Mouse (Mus musculus) MEL (cell line): ENCODE results near the gene Vsir. TPM values are rescaled to one million over a fixed set of nuclear protein-coding genes. Genes with fewer than 3 reads are reported as not detected.

Source experiments
- DNase-seq: peaks from one replicate; pipeline ENCODE4 v3.0.0; 2011; ENCODE audit warnings: low read depth, low spot score
- H3K27ac ChIP-seq: 2 replicates; pipeline ENCODE4 v1.5.1; 2012; ENCODE audit warnings: low read depth, mild to moderate bottlenecking, control low read depth, low read length, moderate library complexity; ENCODE audit not compliant: control insufficient read depth
- H3K27me3 ChIP-seq, 2 experiments: fragments of 150-350 bp in 1 of 2; sonication (generic) in 1 of 2; 2 replicates each; pipeline ENCODE4 v1.6.1; 2012; ENCODE audit warnings: low read length in 2 of 2, mild to moderate bottlenecking in 2 of 2, improper control_type of control experiment in 1 of 2, moderate library complexity in 1 of 2; ENCODE audit not compliant: insufficient read depth in 2 of 2, control insufficient read depth in 1 of 2
- H3K36me3 ChIP-seq, 2 experiments: 2 replicates each; pipeline ENCODE4 v1.6.1; 2012 to 2014; ENCODE audit warnings: low read length in 2 of 2, improper control_type of control experiment in 1 of 2, inconsistent platforms in 1 of 2, mild to moderate bottlenecking in 1 of 2; ENCODE audit not compliant: insufficient read depth in 2 of 2, control insufficient read depth in 1 of 2
- H3K4me1 ChIP-seq, 2 experiments: fragments of 150-350 bp in 1 of 2; sonication (generic) in 1 of 2; 2 replicates each; pipeline ENCODE4 v1.6.1; 2012; ENCODE audit warnings: low read length in 2 of 2, improper control_type of control experiment in 1 of 2, mild to moderate bottlenecking in 1 of 2; ENCODE audit not compliant: insufficient read depth in 2 of 2, control insufficient read depth in 1 of 2
- H3K4me3 ChIP-seq, 2 experiments: fragments of 150-350 bp in 1 of 2; sonication (generic) in 1 of 2; 2 replicates each; pipeline ENCODE4 v1.5.1; 2012; ENCODE audit warnings: low read depth in 2 of 2, low read length in 2 of 2, mild to moderate bottlenecking in 2 of 2, moderate library complexity in 2 of 2, control low read depth in 1 of 2, improper control_type of control experiment in 1 of 2; ENCODE audit not compliant: control insufficient read depth in 1 of 2, insufficient read depth in 1 of 2
- H3K79me2 ChIP-seq: 2 replicates; pipeline ENCODE4 v1.6.1; 2012; ENCODE audit warnings: mild to moderate bottlenecking, low read length, moderate library complexity; ENCODE audit not compliant: control insufficient read depth, poor library complexity, insufficient read depth
- H3K9ac ChIP-seq: 2 replicates; pipeline ENCODE4 v1.6.1; 2012; ENCODE audit warnings: low read depth, mild to moderate bottlenecking, control low read depth, low read length, moderate library complexity; ENCODE audit not compliant: control insufficient read depth, poor library complexity, severe bottlenecking
- H3K9me3 ChIP-seq: fragments of 150-350 bp; sonication (generic); replicated peaks from 2 replicates; pipeline ENCODE4 v1.6.1; 2012; ENCODE audit warnings: mild to moderate bottlenecking, low read length, improper control_type of control experiment, moderate library complexity; ENCODE audit not compliant: insufficient read depth
- BHLHE40 ChIP-seq: IDR thresholded peaks from 2 replicates; pipeline ENCODE4 v1.6.1; 2012; ENCODE audit warnings: low read depth, mild to moderate bottlenecking, inconsistent platforms, low read length, improper control_type of control experiment, borderline replicate concordance
- CHD2 ChIP-seq: IDR thresholded peaks from 2 replicates; pipeline ENCODE4 v1.6.1; 2011; ENCODE audit warnings: low read length, improper control_type of control experiment
- CTCF ChIP-seq, 3 experiments: IDR thresholded peaks in 2 of 3; conservative IDR thresholded peaks in 1 of 3; 2 replicates each; pipeline ENCODE4 v1.5.1; 2011 to 2012; ENCODE audit warnings: low read length in 3 of 3, low read depth in 2 of 3, mild to moderate bottlenecking in 2 of 3, improper control_type of control experiment in 1 of 3, inconsistent platforms in 1 of 3, mixed read lengths in 1 of 3, moderate library complexity in 1 of 3; ENCODE audit not compliant: control insufficient read depth in 1 of 3, insufficient read depth in 1 of 3, poor library complexity in 1 of 3, severe bottlenecking in 1 of 3
- EP300 ChIP-seq, 2 experiments: IDR thresholded peaks; 2 replicates each; pipeline ENCODE4 v1.6.1; 2011; ENCODE audit warnings: improper control_type of control experiment in 2 of 2, low read length in 2 of 2, low read depth in 1 of 2, mild to moderate bottlenecking in 1 of 2
- ETS1 ChIP-seq: IDR thresholded peaks from 2 replicates; pipeline ENCODE4 v1.6.1; 2012; ENCODE audit warnings: low read depth, mild to moderate bottlenecking, inconsistent platforms, low read length, improper control_type of control experiment, moderate library complexity
- GABPA ChIP-seq: IDR thresholded peaks from 2 replicates; pipeline ENCODE4 v1.6.1; 2012; ENCODE audit warnings: low read depth, mild to moderate bottlenecking, inconsistent platforms, low read length, improper control_type of control experiment, moderate library complexity
- GATA1 ChIP-seq: IDR thresholded peaks from 2 replicates; pipeline ENCODE4 v1.6.1; 2011; ENCODE audit warnings: low read depth, low read length, improper control_type of control experiment
- HCFC1 ChIP-seq: IDR thresholded peaks from 2 replicates; pipeline ENCODE4 v1.6.1; 2012; ENCODE audit warnings: low read depth, mild to moderate bottlenecking, inconsistent platforms, low read length, improper control_type of control experiment, moderate library complexity
- JUND ChIP-seq: IDR thresholded peaks from 2 replicates; pipeline ENCODE4 v1.6.1; 2011; ENCODE audit warnings: low read depth, mild to moderate bottlenecking, improper control_type of control experiment, low read length
- KAT2A ChIP-seq: conservative IDR thresholded peaks from 2 replicates; pipeline ENCODE4 v1.6.1; 2012; ENCODE audit warnings: low read depth, low read length, improper control_type of control experiment, inconsistent platforms
- MAFK ChIP-seq: IDR thresholded peaks from 2 replicates; pipeline ENCODE4 v1.6.1; 2011; ENCODE audit warnings: low read depth, mild to moderate bottlenecking, low read length, improper control_type of control experiment, borderline replicate concordance
- MAZ ChIP-seq: IDR thresholded peaks from 2 replicates; pipeline ENCODE4 v1.6.1; 2012; ENCODE audit warnings: low read depth, mild to moderate bottlenecking, inconsistent platforms, low read length, improper control_type of control experiment
- MYB ChIP-seq: IDR thresholded peaks from 2 replicates; pipeline ENCODE4 v1.6.1; 2011; ENCODE audit warnings: mild to moderate bottlenecking, low read depth, low read length, improper control_type of control experiment
- NELFE ChIP-seq: IDR thresholded peaks from 2 replicates; pipeline ENCODE4 v1.6.1; 2011; ENCODE audit warnings: low read depth, low read length, improper control_type of control experiment
- POLR2A ChIP-seq, 2 experiments: IDR thresholded peaks; 2 replicates each; pipeline ENCODE4 v1.6.1; 2011 to 2012; ENCODE audit warnings: low read length in 2 of 2, mild to moderate bottlenecking in 2 of 2, control low read depth in 1 of 2, improper control_type of control experiment in 1 of 2, low read depth in 1 of 2, moderate library complexity in 1 of 2; ENCODE audit not compliant: control insufficient read depth in 1 of 2, insufficient read depth in 1 of 2, poor library complexity in 1 of 2
- POLR2AphosphoS2 ChIP-seq: IDR thresholded peaks from 2 replicates; pipeline ENCODE4 v1.6.1; 2011; ENCODE audit warnings: low read length, improper control_type of control experiment
- POLR2AphosphoS5 ChIP-seq: IDR thresholded peaks from 2 replicates; pipeline ENCODE4 v1.6.1; 2012; ENCODE audit warnings: low read depth, borderline replicate concordance, mild to moderate bottlenecking, inconsistent platforms, low read length, moderate library complexity, mixed read lengths
- RAD21 ChIP-seq: IDR thresholded peaks from 2 replicates; pipeline ENCODE4 v1.6.1; 2011; ENCODE audit warnings: mild to moderate bottlenecking, low read depth, low read length, improper control_type of control experiment
- SIN3A ChIP-seq: IDR thresholded peaks from 2 replicates; pipeline ENCODE4 v1.6.1; 2012; ENCODE audit warnings: low read length, improper control_type of control experiment, inconsistent platforms
- SMC3 ChIP-seq: IDR thresholded peaks from 2 replicates; pipeline ENCODE4 v1.6.1; 2011; ENCODE audit warnings: low read depth, low read length, improper control_type of control experiment
- TAL1 ChIP-seq: IDR thresholded peaks from 2 replicates; pipeline ENCODE4 v1.6.1; 2012; ENCODE audit warnings: mild to moderate bottlenecking, inconsistent platforms, low read length, moderate library complexity, mixed read lengths
- TBP ChIP-seq: IDR thresholded peaks from 2 replicates; pipeline ENCODE4 v1.8.0; 2011; ENCODE audit warnings: low read depth, low read length, improper control_type of control experiment
- TCF12 ChIP-seq: IDR thresholded peaks from 2 replicates; pipeline ENCODE4 v1.6.1; 2014; ENCODE audit warnings: low read depth, mild to moderate bottlenecking, inconsistent platforms, low read length, improper control_type of control experiment, moderate library complexity
- UBTF ChIP-seq: IDR thresholded peaks from 2 replicates; pipeline ENCODE4 v1.6.1; 2012; ENCODE audit warnings: low read depth, mild to moderate bottlenecking, inconsistent platforms, low read length, improper control_type of control experiment, moderate library complexity, borderline replicate concordance; ENCODE audit not compliant: insufficient read depth
- ZKSCAN1 ChIP-seq: IDR thresholded peaks from 2 replicates; pipeline ENCODE4 v1.6.1; 2012; ENCODE audit warnings: low read depth, mild to moderate bottlenecking, inconsistent platforms, low read length, improper control_type of control experiment, moderate library complexity
- ZMIZ1 ChIP-seq: IDR thresholded peaks from 2 replicates; pipeline ENCODE4 v1.6.1; 2012; ENCODE audit warnings: low read depth, mild to moderate bottlenecking, inconsistent platforms, low read length, improper control_type of control experiment, moderate library complexity
- ZNF384 ChIP-seq: IDR thresholded peaks from 2 replicates; pipeline ENCODE4 v1.6.1; 2012; ENCODE audit warnings: low read depth, mild to moderate bottlenecking, inconsistent platforms, low read length, improper control_type of control experiment
- polyA plus RNA-seq, 2 experiments: library from polyadenylated mRNA; stranded (reverse) in 1 of 2; unstranded in 1 of 2; fragments of >175 nt in 1 of 2; fragments of >200 nt in 1 of 2; gene quantifications; 2 replicates each; pipeline versions ENCODE4 v1.2.1 to v1.2.4; 2012; ENCODE audit warnings: low replicate concordance in 2 of 2, low read depth in 1 of 2; ENCODE audit not compliant: insufficient read length in 2 of 2, insufficient read depth in 1 of 2, missing spikeins in 1 of 2
- total RNA-seq: library from RNA; depleted of rRNA; stranded (reverse); fragments of 300-350 nt; gene quantifications from 2 replicates; pipeline ENCODE4 v1.2.3, GENCODE M21; 2012; rRNA removed

The Vsir gene
- total RNA-seq (4.9 and 11.2 TPM in 2 replicates), polyA plus RNA-seq (10 to 100 TPM in 1 of 2 experiments, not detected in 1; 10.6 TPM)

GRCm38 (mm10) chr10:60346701-60347405 lies at the start of gene Vsir:
Gene Vsir (plus strand): TSS chr10:60346851.
- Histone ChIP-seq H3K4me3 (peak within 1 kb of the TSS; percentile 50 to 64), H3K4me1 (peaks cover 11 to 32% of the 10 kb centered on the region in 2 experiments)

GRCm38 (mm10) chr10:60299636-60300035 lies 47.0 kb upstream of the Vsir start:
- DNase-seq = no peak
- Histone ChIP-seq H3K9ac (no peak overlapping the region), H3K27me3 (no peaks in the 10 kb centered on the region), H3K36me3 (peaks cover 0 to 1% of the 10 kb centered on the region in 2 experiments; a peak in 1 of 4 replicates), H3K4me1 (no peaks in the 10 kb centered on the region), H3K79me2 (no peaks in the 10 kb centered on the region), H3K9me3 (no peaks in the 10 kb centered on the region), H3K27ac (no peak overlapping the region), H3K4me3 (no peak overlapping the region)
- no peak for TF ChIP-seq ZKSCAN1
- TF ChIP-seq GABPA = no peak
- no peak for TF ChIP-seq MYB
- TF ChIP-seq UBTF = no peak
- no peak for TF ChIP-seq POLR2AphosphoS2
- TF ChIP-seq EP300 (IDR thresholded peaks at IDR 0.05; ENCODE audit: low read depth in 1 of 2, low read length in 2 of 2) = no peak
- no peak for TF ChIP-seq HCFC1
- no peak for TF ChIP-seq ETS1

More at GRCm38 (mm10) chr10:60346701-60347405, at the start of gene Vsir:
- H3K9ac ChIP-seq = peak within 1 kb of the TSS; percentile 56
- 0 out of 2 replicates have a peak, but pooled peaks have one; percentile 18 for TF ChIP-seq JUND
- TF ChIP-seq MAFK = no peak
- TF ChIP-seq RAD21 = no peak; the same call in 1 of the 2 replicates
- TF ChIP-seq EP300 (IDR thresholded peaks at IDR 0.05; ENCODE audit: low read depth in 1 of 2, low read length in 2 of 2) = peak; percentile 51 to 58; a peak in 3 of 4 replicates
- TF ChIP-seq POLR2A (IDR thresholded peaks at IDR 0.05; ENCODE audit: control insufficient read depth in 1 of 2, insufficient read depth in 1 of 2, low read depth in 1 of 2, low read length in 2 of 2, poor library complexity in 1 of 2) = peak in 1 of 2 experiments; percentile 66; a peak in 1 of 4 replicates
- TF ChIP-seq CHD2 = peak; percentile 78
- TF ChIP-seq KAT2A = no peak
- TF ChIP-seq ZNF384 = no peak
- TF ChIP-seq NELFE = 0 out of 2 replicates have a peak, but pooled peaks have one; percentile 46
- no peak for TF ChIP-seq ZKSCAN1
- 0 out of 2 replicates have a peak, but pooled peaks have one; percentile 45 for TF ChIP-seq UBTF
- peak; percentile 45; the same call in 1 of the 2 replicates for TF ChIP-seq BHLHE40
- no peak for TF ChIP-seq POLR2AphosphoS2
- no peak; the same call in 1 of the 2 replicates for TF ChIP-seq MAZ
- TF ChIP-seq TCF12 = peak; percentile 65
- peak; percentile 53; the same call in 1 of the 2 replicates for TF ChIP-seq ETS1
- TF ChIP-seq ZMIZ1 = peak; percentile 81
- peak; percentile 78 to 90 (median 83) for TF ChIP-seq CTCF (IDR thresholded peaks at IDR 0.05 in 2 of 3, conservative IDR thresholded peaks at IDR 0.05 in 1 of 3; ENCODE audit: control insufficient read depth in 1 of 3, insufficient read depth in 1 of 3, low read depth in 2 of 3, low read length in 3 of 3, poor library complexity in 1 of 3, severe bottlenecking in 1 of 3)
- TF ChIP-seq GATA1 = 0 out of 2 replicates have a peak, but pooled peaks have one; percentile 32
- peak; percentile 52 for TF ChIP-seq SIN3A
- TF ChIP-seq SMC3 = peak; percentile 24; the same call in 1 of the 2 replicates
- peak; percentile 65 for TF ChIP-seq TBP
- TF ChIP-seq POLR2AphosphoS5 = no peak
- TF ChIP-seq TAL1 = no peak
- H3K79me2 ChIP-seq = no peaks in the 10 kb centered on the region; the same call in 1 of the 2 replicates
- DNase-seq = peak; percentile 92
- no peaks in the 10 kb centered on the region for H3K27me3 ChIP-seq
- peaks cover 0 to 23% of the 10 kb centered on the region in 2 experiments; a peak in 2 of 4 replicates for H3K36me3 ChIP-seq
- H3K27ac ChIP-seq = peak within 1 kb of the TSS; percentile 29
- H3K9me3 ChIP-seq = no peaks in the 10 kb centered on the region
